Mouse (Mus musculus) embryo, embryonic 10.5 days (tissue): ENCODE data around the gene Aspn.
A peak's percentile ranks its signal among the peaks of the same experiment; 100 is the strongest.
"Not testable (repeated sequence)": the region's sequence is repeated elsewhere in the genome, so short reads cannot be mapped to it uniquely, and the experiment has no call there.

Source experiments
- DNase-seq: peaks from one replicate; pipeline ENCODE4 v3.0.0-alpha.2; 2015; ENCODE audit warnings: low spot score

Aspn gene

DNA sequence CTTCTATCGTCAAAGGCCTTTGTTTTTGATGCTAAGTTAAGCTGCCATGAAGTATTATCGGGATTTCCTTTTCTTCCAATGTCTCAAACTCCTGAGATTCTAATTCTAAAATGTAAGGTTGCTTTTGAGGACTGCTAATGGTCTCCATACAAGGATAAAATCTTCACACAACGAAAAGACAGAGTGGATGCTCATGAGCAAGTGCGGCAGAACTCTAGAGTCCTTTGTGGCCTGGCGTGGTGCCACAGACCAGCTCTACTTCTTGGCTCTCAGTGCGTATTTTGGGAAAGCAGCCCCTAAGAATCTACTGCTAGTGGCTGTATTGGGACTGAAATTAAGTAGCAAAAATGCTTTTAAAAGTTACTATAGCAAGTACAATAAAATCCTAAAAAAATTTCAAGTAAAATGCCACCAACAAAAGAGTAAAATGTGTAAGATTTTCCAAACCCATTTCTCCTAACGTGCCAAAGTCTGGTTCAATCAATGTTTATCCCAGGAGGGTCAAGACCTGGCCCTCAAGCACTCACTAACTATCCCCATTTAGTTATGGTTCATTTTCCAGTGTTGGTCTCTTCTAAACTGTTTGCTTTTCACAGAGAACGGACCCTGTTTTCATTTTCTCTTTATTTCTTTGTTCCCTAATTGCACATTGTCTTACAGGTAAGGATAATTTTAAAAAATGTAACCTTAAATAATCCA is 40.2 kb downstream of the Aspn start:
- DNase-seq = no peak

DNA sequence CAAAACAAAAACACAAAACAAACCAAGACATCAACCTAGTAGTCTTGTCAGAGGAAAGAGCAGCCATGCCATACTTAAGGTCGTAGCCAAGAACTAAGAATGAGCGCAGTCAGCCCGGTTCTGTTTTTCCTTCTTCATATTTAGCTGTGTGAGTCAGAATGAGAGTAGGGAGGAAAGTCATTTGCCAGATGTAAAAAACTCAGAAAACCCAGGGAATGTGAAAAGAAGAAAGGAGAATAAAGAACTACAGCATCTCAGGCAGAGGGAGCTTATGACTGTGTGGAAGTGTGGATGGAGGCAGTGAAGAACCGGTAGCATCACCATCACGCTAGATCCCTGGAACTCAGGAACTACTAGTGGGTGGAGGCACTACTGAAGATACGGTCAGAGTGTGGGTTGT is 41.8 kb downstream of the Aspn start:
- DNase-seq = no peak

DNA sequence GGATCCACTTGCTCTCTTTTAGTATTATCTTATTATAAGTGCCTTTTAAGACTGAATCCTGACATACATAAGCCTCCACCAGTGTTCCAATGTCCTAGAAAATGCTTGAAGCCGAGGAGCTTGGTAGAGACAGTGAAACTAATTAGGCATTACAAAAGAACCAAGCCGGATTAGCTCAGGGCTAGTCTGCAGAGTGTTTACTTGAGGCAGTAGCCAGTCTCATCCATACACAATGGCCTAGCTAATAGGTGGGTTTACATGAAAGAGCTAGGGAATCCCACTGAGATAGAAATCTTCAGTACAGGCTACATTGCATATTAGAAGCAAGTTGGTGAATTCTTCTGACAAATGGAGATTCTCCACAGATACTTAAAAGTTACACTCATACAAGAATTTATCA is 58.3 kb downstream of the Aspn start:
- not testable (repeated sequence) for DNase-seq

DNA sequence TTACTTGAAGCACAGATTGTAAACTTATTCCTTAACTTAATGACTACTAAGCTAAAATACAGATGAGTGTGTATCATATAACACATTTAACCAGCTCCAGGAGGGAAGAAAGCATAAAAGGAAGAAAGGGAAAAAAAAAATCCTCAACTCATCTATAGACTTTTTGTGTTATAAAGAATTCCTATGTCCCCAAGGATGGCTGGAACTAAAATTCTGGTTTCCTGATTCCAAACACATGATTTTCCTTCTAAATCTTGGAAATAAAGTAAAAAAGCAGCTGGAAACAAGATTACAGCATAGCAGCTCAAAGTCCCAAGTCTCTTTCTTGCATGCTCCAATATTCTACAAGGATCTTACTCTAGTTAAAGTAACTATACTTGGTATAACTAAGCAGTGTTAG is 59.4 kb downstream of the Aspn start:
- no peak for DNase-seq

DNA sequence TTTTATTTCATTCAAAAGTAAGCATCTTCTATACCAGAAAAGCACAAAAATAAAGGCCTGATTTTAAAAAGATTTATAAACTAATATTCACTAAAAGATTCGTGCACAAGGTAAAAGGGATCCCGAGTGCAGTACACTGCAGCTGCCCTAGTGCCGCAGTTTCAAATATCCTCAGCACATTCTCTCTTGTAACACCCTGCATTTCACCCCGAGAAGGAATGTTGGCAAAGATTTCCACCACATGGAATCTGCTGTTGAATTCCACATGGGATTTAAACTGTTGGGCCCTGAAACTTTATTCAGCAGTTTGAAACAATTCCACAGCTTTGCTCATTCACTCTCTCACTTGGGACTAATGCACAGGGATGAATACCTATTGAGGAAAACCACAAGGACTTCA is 63.5 kb downstream of the Aspn start, which contains the start of gene Ogn:
Ogn (plus strand) TSS at position 333 of the 400 bp plus-strand sequence.
- peak; percentile 18 for DNase-seq

DNA sequence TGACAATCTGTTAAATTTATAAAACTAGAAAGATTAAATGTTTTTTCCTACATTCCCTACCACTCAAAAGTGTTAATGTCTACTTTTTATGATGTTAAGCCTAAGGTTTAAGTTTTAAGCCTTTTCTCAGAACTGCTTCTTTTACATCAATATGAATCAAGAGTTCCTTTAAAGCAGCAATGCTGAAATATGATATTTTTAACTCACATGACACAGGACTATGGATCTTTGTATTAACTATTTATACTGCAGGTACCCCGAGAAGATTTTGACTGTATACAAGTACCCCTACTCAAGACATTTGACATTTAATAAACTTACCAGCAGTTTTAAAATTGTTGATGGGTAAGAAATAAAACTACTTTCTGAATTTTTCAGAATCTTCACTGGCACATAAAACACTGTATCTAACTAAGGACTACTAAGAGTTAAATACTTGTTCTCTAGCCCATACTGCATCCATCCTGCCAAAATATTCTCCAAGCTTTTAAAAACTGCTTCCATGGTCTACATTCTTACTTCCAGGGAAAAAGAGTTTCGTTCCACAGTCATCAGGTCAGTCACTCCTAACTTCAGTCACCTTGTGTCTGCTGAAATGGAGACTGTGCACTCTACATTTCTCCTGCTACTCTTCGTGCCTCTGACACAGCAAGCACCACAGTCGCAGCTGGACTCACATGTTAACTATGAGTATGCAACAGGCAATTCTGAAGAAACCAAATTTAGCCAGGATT is 64.5 kb downstream of the Aspn start:
- DNase-seq = no peak

DNA sequence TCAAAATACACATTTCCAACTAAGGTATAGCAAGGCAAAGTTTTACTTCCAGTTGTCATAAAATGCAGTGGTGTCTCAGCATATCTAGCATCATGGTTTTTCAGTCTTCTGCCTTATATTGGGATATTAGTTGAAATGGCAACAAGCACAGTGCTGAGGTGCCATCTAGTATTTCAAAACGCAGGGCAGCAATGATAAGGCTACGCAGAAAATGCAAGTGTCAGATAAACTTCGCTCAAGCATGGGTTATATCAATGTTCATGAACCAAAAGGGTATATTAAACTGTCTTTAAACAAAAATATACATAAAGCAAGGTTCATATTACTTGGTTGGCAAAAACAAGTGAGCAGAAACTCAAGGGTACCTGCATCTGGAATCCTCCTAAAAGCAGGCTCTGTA is 72.8 kb downstream of the Aspn start:
- no peak for DNase-seq
